Mouse (Mus musculus): ENCODE data around the gene Cux1. TPM values are rescaled to one million over a fixed set of nuclear protein-coding genes. Genes with fewer than 3 reads are reported as not detected.
"Not testable (repeated sequence)": the region's sequence is repeated elsewhere in the genome, so short reads cannot be mapped to it uniquely, and the experiment has no call there.

Cux1 gene
- polyA plus RNA-seq, 1 experiment from 2014 or later = 139 TPM

- Histone ChIP-seq H3K27ac (no peak overlapping the region), H3K9me3 (replicated peaks) (no peaks in the 10 kb centered on the region), H3K36me3 (ENCODE audit: poor library complexity, severe bottlenecking) (peaks cover 8% of the 10 kb centered on the region), H3K9ac (no peak overlapping the region), H3K4me1 (peaks cover 13% of the 10 kb centered on the region), H3K4me2 (no peak overlapping the region), H3K4me3 (no peak overlapping the region), H3K27me3 (no peaks in the 10 kb centered on the region)
- ATAC-seq = no peak
- WGBS = 89% methylated on average over 3 of the region's 3 CpGs
These were observed 91.0 kb downstream of the Cux1 start for GRCm38 (mm10) chr5:136476272-136476671.

- WGBS = 95% methylated on average over 1 of the region's 1 CpGs
- H3K36me3 ChIP-seq (ENCODE audit: poor library complexity, severe bottlenecking) = peaks cover 5% of the 10 kb centered on the region
- H3K9ac ChIP-seq = no peak overlapping the region
- no peak overlapping the region for H3K27ac ChIP-seq
- no peak overlapping the region for H3K4me3 ChIP-seq
- peaks cover 13% of the 10 kb centered on the region for H3K4me1 ChIP-seq
- H3K4me2 ChIP-seq = no peak overlapping the region
- ATAC-seq = no peak
- no peaks in the 10 kb centered on the region for H3K27me3 ChIP-seq
- no peaks in the 10 kb centered on the region for H3K9me3 ChIP-seq (replicated peaks)
These were observed 92.1 kb downstream of the Cux1 start for GRCm38 (mm10) chr5:136475161-136475560.

- Histone ChIP-seq H3K9ac (no peak overlapping the region), H3K4me1 (peaks cover 21% of the 10 kb centered on the region), H3K4me2 (no peak overlapping the region), H3K4me3 (no peak overlapping the region), H3K27me3 (no peaks in the 10 kb centered on the region), H3K27ac (no peak overlapping the region), H3K36me3 (ENCODE audit: poor library complexity, severe bottlenecking) (peaks cover 5% of the 10 kb centered on the region), H3K9me3 (replicated peaks) (no peaks in the 10 kb centered on the region)
- ATAC-seq = no peak
- 88% methylated on average over 3 of the region's 3 CpGs for WGBS
These were observed 93.2 kb downstream of the Cux1 start for GRCm38 (mm10) chr5:136474086-136474485.

- H3K36me3 ChIP-seq (ENCODE audit: poor library complexity, severe bottlenecking) = peaks cover 5% of the 10 kb centered on the region
- H3K27me3 ChIP-seq = no peaks in the 10 kb centered on the region
- peaks cover 28% of the 10 kb centered on the region for H3K4me1 ChIP-seq
- no peak overlapping the region for H3K27ac ChIP-seq
- WGBS = 39% methylated on average over 6 of the region's 6 CpGs
- H3K4me3 ChIP-seq = no peak overlapping the region
- no peak for ATAC-seq
- no peaks in the 10 kb centered on the region for H3K9me3 ChIP-seq (replicated peaks)
- H3K9ac ChIP-seq = no peak overlapping the region
- H3K4me2 ChIP-seq = no peak overlapping the region
These were observed 94.0 kb downstream of the Cux1 start for GRCm38 (mm10) chr5:136473337-136473736.

GRCm38 (mm10) chr5:136472846-136473245 is 94.4 kb downstream of the Cux1 start:
- no peak overlapping the region for H3K27ac ChIP-seq
- no peak overlapping the region for H3K4me3 ChIP-seq
- 72% methylated on average over 6 of the region's 6 CpGs for WGBS
- ATAC-seq = no peak
- H3K36me3 ChIP-seq (ENCODE audit: poor library complexity, severe bottlenecking) = peaks cover 3% of the 10 kb centered on the region
- H3K9me3 ChIP-seq (replicated peaks) = no peaks in the 10 kb centered on the region
- no peaks in the 10 kb centered on the region for H3K27me3 ChIP-seq
- H3K9ac ChIP-seq = no peak overlapping the region
- peaks cover 33% of the 10 kb centered on the region for H3K4me1 ChIP-seq
- no peak overlapping the region for H3K4me2 ChIP-seq

- WGBS = 66% methylated on average over 2 of the region's 2 CpGs
- not testable (repeated sequence) for H3K36me3 ChIP-seq (ENCODE audit: poor library complexity, severe bottlenecking); H3K4me3 ChIP-seq; H3K9ac ChIP-seq; H3K9me3 ChIP-seq (replicated peaks); H3K27ac ChIP-seq; H3K4me2 ChIP-seq; ATAC-seq; H3K27me3 ChIP-seq
- peaks cover 44% of the 10 kb centered on the region for H3K4me1 ChIP-seq
These were observed 96.1 kb downstream of the Cux1 start for GRCm38 (mm10) chr5:136470985-136471735.

- ATAC-seq = no peak
- H3K4me3 ChIP-seq = no peak overlapping the region
- H3K36me3 ChIP-seq (ENCODE audit: poor library complexity, severe bottlenecking) = no peaks in the 10 kb centered on the region
- no peaks in the 10 kb centered on the region for H3K9me3 ChIP-seq (replicated peaks)
- no peak overlapping the region for H3K4me2 ChIP-seq
- no peak overlapping the region for H3K9ac ChIP-seq
- H3K4me1 ChIP-seq = peaks cover 60% of the 10 kb centered on the region
- no peaks in the 10 kb centered on the region for H3K27me3 ChIP-seq
- 80% methylated on average over 1 of the region's 1 CpGs for WGBS
- no peak overlapping the region for H3K27ac ChIP-seq
These were observed 98.0 kb downstream of the Cux1 start for GRCm38 (mm10) chr5:136469301-136469700.

- Histone ChIP-seq H3K27me3 (no peaks in the 10 kb centered on the region), H3K9me3 (replicated peaks) (no peaks in the 10 kb centered on the region), H3K36me3 (ENCODE audit: poor library complexity, severe bottlenecking) (peaks cover 3% of the 10 kb centered on the region; the same call in 1 of the 2 replicates), H3K4me2 (no peak overlapping the region), H3K27ac (peak overlapping the region; percentile 12; the same call in 1 of the 2 replicates), H3K4me3 (no peak overlapping the region), H3K9ac (no peak overlapping the region), H3K4me1 (peaks cover 61% of the 10 kb centered on the region)
- ATAC-seq = 0 out of 2 replicates have a peak, but pooled peaks have one; percentile 27
- 12% methylated on average over 6 of the region's 8 CpGs for WGBS
These were observed 99.8 kb downstream of the Cux1 start for GRCm38 (mm10) chr5:136467360-136467999.

GRCm38 (mm10) chr5:136465770-136466406 is 101.4 kb downstream of the Cux1 start:
- Histone ChIP-seq H3K36me3 (ENCODE audit: poor library complexity, severe bottlenecking) (peaks cover 3% of the 10 kb centered on the region; the same call in 1 of the 2 replicates), H3K27me3 (no peaks in the 10 kb centered on the region), H3K27ac (no peak overlapping the region), H3K9ac (no peak overlapping the region), H3K4me3 (no peak overlapping the region), H3K9me3 (replicated peaks) (no peaks in the 10 kb centered on the region), H3K4me1 (peaks cover 62% of the 10 kb centered on the region), H3K4me2 (no peak overlapping the region)
- 46% methylated on average over 11 of the region's 11 CpGs for WGBS
- ATAC-seq = no peak

GRCm38 (mm10) chr5:136465366-136465765 is 101.9 kb downstream of the Cux1 start:
- WGBS = 70% methylated on average over 5 of the region's 5 CpGs
- no peak overlapping the region for H3K27ac ChIP-seq
- no peak overlapping the region for H3K4me3 ChIP-seq
- no peaks in the 10 kb centered on the region for H3K9me3 ChIP-seq (replicated peaks)
- H3K27me3 ChIP-seq = no peaks in the 10 kb centered on the region
- peaks cover 3% of the 10 kb centered on the region; the same call in 1 of the 2 replicates for H3K36me3 ChIP-seq (ENCODE audit: poor library complexity, severe bottlenecking)
- no peak overlapping the region for H3K9ac ChIP-seq
- no peak overlapping the region for H3K4me2 ChIP-seq
- ATAC-seq = no peak
- H3K4me1 ChIP-seq = peaks cover 62% of the 10 kb centered on the region

- no peak for ATAC-seq
- Histone ChIP-seq H3K4me1 (peaks cover 62% of the 10 kb centered on the region), H3K27ac (no peak overlapping the region), H3K27me3 (no peaks in the 10 kb centered on the region), H3K9me3 (replicated peaks) (no peaks in the 10 kb centered on the region), H3K4me3 (no peak overlapping the region), H3K9ac (no peak overlapping the region), H3K36me3 (ENCODE audit: poor library complexity, severe bottlenecking) (peaks cover 3% of the 10 kb centered on the region; the same call in 1 of the 2 replicates), H3K4me2 (no peak overlapping the region)
- WGBS = 82% methylated on average over 3 of the region's 3 CpGs
These were observed 102.4 kb downstream of the Cux1 start for GRCm38 (mm10) chr5:136464849-136465248.

- H3K36me3 ChIP-seq (ENCODE audit: poor library complexity, severe bottlenecking) = peaks cover 3% of the 10 kb centered on the region; the same call in 1 of the 2 replicates
- no peak overlapping the region for H3K9ac ChIP-seq
- no peak overlapping the region for H3K27ac ChIP-seq
- ATAC-seq = no peak
- no peaks in the 10 kb centered on the region for H3K9me3 ChIP-seq (replicated peaks)
- H3K4me2 ChIP-seq = no peak overlapping the region
- peaks cover 55% of the 10 kb centered on the region for H3K4me1 ChIP-seq
- WGBS = 94% methylated on average over 2 of the region's 2 CpGs
- no peaks in the 10 kb centered on the region for H3K27me3 ChIP-seq
- no peak overlapping the region for H3K4me3 ChIP-seq
These were observed 103.2 kb downstream of the Cux1 start for GRCm38 (mm10) chr5:136464128-136464527.
